Mouse (Mus musculus) cerebellum, adult 11 months (tissue): ENCODE data around the gene Gm11444.

Source experiments
- DNase-seq: peaks from one replicate; pipeline ENCODE4 v3.0.0; 2022

The Gm11444 gene

DNA sequence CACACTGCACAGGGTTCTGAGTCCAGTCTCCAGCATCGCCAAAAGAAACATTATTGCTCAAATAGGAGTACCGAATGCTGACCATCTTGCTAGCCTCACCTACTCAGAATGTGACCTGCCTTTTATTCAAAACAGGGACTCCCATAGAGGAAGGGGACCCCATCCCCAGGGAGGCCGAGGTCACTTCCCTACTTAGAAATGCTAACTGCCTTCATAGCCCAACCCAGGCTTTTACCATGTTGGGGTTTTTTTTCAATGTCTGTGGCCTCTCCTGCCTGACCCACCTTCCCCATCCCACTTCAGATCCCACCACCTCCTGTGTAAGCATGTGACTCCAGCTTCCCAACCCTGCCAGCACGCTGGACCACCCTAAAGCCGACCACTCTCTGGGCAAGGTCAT lies 38.5 kb downstream of the Gm11444 start:
- no peak for DNase-seq

GRCm38 (mm10) chr11:85811229-85811628 lies 38.9 kb downstream of the Gm11444 start:
- DNase-seq: no peak

DNA sequence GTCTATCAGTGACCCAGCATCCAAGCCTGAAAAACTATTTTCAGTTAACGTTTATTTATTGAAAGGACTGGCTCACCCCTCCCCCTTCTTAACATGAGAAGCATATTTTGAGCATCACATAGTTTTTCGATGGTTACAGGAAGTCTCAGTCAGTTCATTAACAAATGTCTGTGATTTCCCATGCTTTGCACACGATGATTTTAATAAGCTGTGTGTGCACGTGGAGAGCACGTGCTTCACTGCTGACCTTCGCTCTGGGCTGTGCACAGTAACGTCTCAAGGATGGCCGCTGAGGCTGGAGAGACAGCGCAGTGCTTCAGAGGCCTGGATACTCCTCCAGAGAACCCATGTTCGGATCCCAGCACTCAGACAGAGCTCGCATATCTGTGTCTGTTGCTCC lies 42.8 kb downstream of the Gm11444 start:
- DNase-seq: no peak

DNA sequence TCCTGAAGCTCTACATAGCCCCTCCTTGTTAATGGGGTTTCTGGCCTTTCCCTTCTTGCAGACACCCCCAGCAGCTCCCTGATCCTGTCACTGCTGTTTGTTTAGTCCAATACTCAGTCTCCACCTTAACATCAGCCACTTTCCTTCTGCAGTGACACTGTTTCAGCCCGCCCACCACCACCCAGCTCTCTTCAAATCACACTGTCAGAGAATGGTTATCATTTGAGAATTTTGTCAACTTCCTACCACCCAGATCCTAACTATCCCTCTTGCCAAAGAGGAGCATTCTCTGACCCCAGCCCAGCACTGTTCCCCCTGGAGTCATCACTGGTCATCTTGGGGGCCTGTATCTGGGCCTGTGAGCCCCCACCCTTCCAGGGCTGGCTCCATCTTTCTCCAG lies 44.4 kb downstream of the Gm11444 start:
- no peak for DNase-seq

- no peak for DNase-seq
Observed at GRCm38 (mm10) chr11:85804048-85804447, 46.1 kb downstream of the Gm11444 start.

- no peak for DNase-seq
Observed at GRCm38 (mm10) chr11:85800380-85800779, 49.8 kb downstream of the Gm11444 start.

- no peak for DNase-seq
Observed at GRCm38 (mm10) chr11:85799856-85800255, 50.3 kb downstream of the Gm11444 start.

- no peak for DNase-seq
Observed at GRCm38 (mm10) chr11:85799456-85799855, 50.7 kb downstream of the Gm11444 start.
